Mouse (Mus musculus) bone marrow, adult 2 months (tissue): ENCODE data around the gene Fes. TPM values are rescaled to one million over a fixed set of nuclear protein-coding genes. Genes with fewer than 3 reads are reported as not detected.

Source experiments
- H3K27ac ChIP-seq: fragments of 200-500 bp; 2 replicates; pipeline ENCODE4 v1.5.1; 2012; ENCODE audit warnings: low read depth, mild to moderate bottlenecking, control low read depth, inconsistent platforms, low read length; ENCODE audit not compliant: control insufficient read depth, poor library complexity, insufficient read depth
- H3K4me1 ChIP-seq: fragments of 200-500 bp; 2 replicates; pipeline ENCODE4 v1.6.1; 2011; ENCODE audit warnings: low read length; ENCODE audit not compliant: control insufficient read depth, insufficient read depth
- H3K4me3 ChIP-seq: fragments of 200-500 bp; replicated peaks from 2 replicates; pipeline ENCODE3; 2011; ENCODE audit warnings: mild to moderate bottlenecking, low read depth, low read length, control low read depth; ENCODE audit not compliant: control insufficient read depth
- CTCF ChIP-seq: fragments of 200-500 bp; IDR thresholded peaks from 2 replicates; pipeline ENCODE4 v1.5.1; 2011; ENCODE audit warnings: low read length, control low read depth; ENCODE audit not compliant: control insufficient read depth, insufficient read depth
- POLR2A ChIP-seq: fragments of 200-500 bp; IDR thresholded peaks from 2 replicates; pipeline ENCODE4 v1.6.1; 2011; ENCODE audit warnings: low read depth, mild to moderate bottlenecking, control low read depth, low read length, borderline replicate concordance; ENCODE audit not compliant: control insufficient read depth
- WGBS: fragments of 180-500 bp; shearing (Covaris S2); methylation state at CpG from one replicate; pipeline ENCODE4 v1.1.7; 2018; 5-methylcytosine and 5-hydroxymethylcytosine counted together
- polyA plus RNA-seq: library from polyadenylated mRNA; stranded (reverse); fragments of >200 nt; gene quantifications from 2 replicates; pipeline ENCODE4 v1.2.4, GENCODE M21; 2011; ENCODE audit warnings: low replicate concordance; ENCODE audit not compliant: missing spikeins, insufficient read depth, insufficient read length

Fes gene
- polyA plus RNA-seq, 1 experiment, result 311 TPM

DNA sequence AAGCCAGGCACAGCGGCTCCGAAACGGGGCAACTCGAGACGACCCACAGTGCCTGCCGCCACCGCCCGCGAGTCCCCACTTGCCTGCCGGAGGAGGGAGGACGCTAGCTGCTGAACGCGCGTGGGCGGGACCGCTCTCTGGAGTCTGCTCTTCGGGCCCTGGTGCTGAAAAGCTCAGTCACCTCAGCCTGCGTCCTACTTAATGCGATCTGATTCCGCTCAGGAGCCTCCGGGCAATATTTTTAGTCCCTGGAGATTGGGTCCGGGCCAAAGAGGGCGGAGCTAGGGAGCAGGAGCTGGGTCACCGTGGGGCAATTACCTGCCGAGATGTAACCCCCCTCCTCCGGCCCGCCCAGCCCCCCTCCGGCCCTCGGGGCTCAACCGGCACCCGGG lies 17.1 kb downstream of the Fes start:
- no peak for TF ChIP-seq CTCF
- peak; percentile 29; the same call in 1 of the 2 replicates for TF ChIP-seq POLR2A
- Histone ChIP-seq H3K4me1 (peaks cover 14% of the 10 kb centered on the region), H3K4me3 (peak overlapping the region; percentile 75), H3K27ac (peak overlapping the region; percentile 82)
- WGBS, result 0% methylated on average over 31 of the region's 31 CpGs

DNA sequence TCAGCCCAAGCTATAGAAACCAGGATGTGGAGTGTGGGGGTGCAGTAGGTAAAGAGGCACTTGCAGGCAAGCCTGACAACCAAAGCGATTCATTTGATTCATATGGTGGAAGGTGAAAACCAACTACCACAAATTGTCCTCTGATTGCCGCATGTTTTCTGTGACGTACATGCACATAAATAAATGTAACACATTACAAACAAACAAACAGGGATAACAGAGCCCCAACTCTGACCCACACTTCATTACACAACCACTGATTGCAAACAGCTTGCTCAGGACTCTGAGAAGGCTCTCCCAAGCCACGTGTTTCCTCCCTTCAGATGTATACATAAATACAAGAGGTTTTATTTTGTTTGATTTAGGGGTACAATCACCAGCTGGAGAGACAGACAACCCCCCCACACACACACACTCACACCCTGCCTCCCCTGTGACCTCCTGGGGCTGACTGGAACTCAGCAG lies 17.7 kb downstream of the Fes start:
- no peak for TF ChIP-seq CTCF
- no peak for TF ChIP-seq POLR2A
- peak overlapping the region; percentile 75 for H3K4me3 ChIP-seq
- 6% methylated on average over 4 of the region's 4 CpGs for WGBS
- peak overlapping the region; percentile 82; the same call in 1 of the 2 replicates for H3K27ac ChIP-seq
- peaks cover 11% of the 10 kb centered on the region for H3K4me1 ChIP-seq

DNA sequence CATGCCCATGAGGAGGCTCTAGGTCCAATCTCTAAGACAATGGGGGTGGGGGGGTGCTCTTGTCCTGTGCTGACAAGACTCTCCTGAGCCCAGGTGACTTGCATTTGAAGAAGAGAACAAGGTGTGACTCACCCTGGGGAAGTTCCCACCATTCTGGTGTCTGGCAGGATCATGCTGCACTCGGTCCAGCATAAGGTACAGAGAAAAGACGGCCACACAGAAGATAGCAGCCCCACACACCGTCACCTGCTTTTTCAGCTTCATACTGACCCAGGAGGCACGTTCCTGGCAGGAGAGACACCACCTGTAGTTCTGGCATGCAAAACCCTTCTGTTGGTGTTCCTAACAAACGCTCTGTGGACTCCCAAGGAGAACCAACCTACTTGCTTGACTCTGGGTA lies 18.3 kb downstream of the Fes start:
- TF ChIP-seq POLR2A (no peak), CTCF (no peak)
- 26% methylated on average over 5 of the region's 5 CpGs for WGBS
- Histone ChIP-seq H3K27ac (peak overlapping the region; percentile 52; the same call in 1 of the 2 replicates), H3K4me1 (peaks cover 11% of the 10 kb centered on the region), H3K4me3 (no peak overlapping the region)

DNA sequence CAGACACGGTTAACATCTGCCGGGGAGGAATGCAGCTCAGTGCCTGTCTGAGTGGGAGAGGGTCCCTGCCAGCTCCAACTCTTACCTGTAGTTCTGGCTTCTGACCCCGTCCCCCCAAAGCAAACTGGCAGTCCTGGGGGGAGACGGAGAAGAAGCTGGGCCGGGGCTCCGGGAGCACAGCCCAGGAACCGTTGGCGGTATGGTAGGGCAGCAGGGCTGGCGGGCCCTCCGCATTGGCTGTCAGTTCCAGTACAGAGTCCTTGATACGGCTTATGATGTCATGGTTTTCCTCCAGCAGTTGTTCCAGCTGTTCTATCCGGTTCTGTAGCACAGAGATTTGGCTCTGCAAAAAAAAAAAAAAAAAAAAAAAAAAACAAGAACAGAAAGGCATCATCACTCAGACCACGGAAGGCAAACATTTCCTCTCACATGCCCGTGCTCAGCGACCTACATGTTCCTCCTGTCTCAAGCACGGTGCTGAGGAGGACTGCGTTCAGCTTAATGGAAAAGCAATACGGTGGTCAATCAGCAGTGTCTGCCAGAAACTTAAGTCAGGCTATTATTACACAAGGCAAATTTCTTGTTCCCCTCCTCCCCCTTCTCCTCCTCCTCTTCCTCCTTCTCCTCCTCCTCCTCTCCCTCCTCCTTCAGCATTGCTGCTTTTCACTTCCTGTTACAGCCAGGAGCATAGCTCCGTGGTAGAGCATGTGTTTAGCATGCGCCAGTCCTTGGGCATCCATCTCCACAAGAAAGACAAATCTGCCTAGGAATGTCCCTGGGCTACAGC lies 18.9 kb downstream of the Fes start:
- Histone ChIP-seq H3K27ac (peak overlapping the region; percentile 60), H3K4me3 (peak overlapping the region; percentile 58), H3K4me1 (peaks cover 11% of the 10 kb centered on the region)
- TF ChIP-seq POLR2A, result no peak
- no peak for TF ChIP-seq CTCF
- 24% methylated on average over 20 of the region's 20 CpGs for WGBS

DNA sequence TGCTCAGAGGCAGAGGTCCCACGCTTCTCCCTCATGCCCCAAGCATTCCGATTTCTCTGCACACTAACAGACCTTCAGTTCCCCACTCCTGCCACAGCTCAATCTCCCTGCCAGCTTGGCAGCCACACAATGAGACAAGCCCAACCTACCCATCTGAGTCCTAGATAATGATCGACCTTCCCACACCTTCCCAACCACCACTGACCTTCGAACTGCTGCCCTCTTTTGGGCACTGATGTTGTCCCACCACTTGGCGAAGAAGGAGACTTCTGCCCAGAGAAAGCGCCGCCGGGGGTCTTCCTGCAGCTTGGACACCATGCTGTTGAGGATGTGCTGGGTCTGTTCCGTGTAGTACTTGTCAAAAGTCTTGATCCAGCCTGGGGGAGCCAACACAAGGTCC lies 19.7 kb downstream of the Fes start:
- 80% methylated on average over 9 of the region's 9 CpGs for whole genome bisulfite sequencing
- Histone ChIP-seq H3K4me1 (peaks cover 9% of the 10 kb centered on the region; the same call in 1 of the 2 replicates), H3K27ac (no peak overlapping the region), H3K4me3 (no peak overlapping the region)
- no peak for TF ChIP-seq POLR2A
- no peak for TF ChIP-seq CTCF

DNA sequence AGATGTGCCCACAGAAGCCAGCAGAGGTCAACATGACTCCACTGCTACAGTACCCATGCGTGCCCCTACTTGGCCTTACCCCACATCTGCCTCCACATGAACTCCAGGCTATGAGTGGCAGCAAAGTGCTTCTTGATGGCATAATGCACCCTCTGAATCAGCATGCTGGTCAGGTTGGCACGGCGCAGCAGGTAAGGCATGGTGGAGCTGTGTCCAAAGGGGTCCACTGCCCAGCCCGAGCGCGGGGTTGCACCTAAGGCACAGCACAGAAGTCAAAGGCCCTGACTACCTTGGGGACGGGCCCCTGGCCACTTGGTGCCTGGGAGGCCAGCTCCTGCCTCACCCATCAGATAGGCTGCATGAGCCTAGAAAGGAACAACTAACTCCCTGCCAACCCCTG lies 20.5 kb downstream of the Fes start:
- 90% methylated on average over 7 of the region's 7 CpGs for WGBS
- TF ChIP-seq CTCF, result no peak
- TF ChIP-seq POLR2A, result no peak
- Histone ChIP-seq H3K27ac (no peak overlapping the region), H3K4me3 (no peak overlapping the region), H3K4me1 (peaks cover 9% of the 10 kb centered on the region; the same call in 1 of the 2 replicates)

DNA sequence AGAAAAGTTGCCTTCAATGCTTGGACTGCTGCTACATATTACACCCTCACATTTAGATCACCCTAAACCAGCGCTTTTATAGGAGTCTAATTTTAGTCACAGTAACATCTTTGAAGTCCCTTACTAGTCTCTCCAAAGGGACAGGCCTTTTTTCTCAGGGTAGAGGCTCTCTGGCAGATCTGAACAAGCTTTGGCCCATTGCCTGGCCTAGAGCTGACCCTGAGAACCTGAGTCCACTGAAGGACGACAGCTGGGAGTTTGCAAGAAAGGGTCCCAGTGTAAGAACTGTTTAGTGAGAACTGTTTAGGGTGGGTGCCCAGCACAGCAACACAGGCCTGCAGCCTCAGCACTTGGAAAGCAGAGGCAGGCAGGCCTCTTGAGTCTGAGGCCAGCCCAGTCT lies 22.0 kb downstream of the Fes start:
- Histone ChIP-seq H3K4me3 (no peak overlapping the region), H3K4me1 (peaks cover 9% of the 10 kb centered on the region; the same call in 1 of the 2 replicates), H3K27ac (no peak overlapping the region)
- 82% methylated on average over 2 of the region's 2 CpGs for WGBS
- TF ChIP-seq CTCF, result no peak
- no peak for TF ChIP-seq POLR2A

DNA sequence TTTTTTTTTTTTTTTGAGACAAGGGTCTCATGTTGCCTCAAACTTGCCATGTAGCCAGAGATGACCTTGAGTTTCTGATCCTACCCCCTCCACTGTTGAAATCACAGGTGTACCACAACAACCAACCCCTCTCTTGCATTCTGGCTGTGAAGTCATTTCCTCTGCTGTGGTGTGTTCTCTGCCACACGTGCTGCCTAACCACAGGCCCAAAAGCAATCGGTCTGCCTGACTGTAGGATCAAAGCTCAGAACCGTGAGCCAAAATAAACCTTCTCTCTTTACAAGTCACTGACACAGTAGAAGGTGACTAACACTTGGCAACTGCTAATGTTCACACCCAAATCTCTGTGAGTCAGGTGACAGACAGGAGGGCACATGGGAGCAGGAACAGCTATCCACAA lies 27.3 kb downstream of the Fes start:
- Histone ChIP-seq H3K4me1 (peaks cover 1% of the 10 kb centered on the region; the same call in 1 of the 2 replicates), H3K4me3 (no peak overlapping the region), H3K27ac (no peak overlapping the region)
- TF ChIP-seq CTCF (no peak), POLR2A (no peak)
- 21% methylated on average over 3 of the region's 3 CpGs for WGBS
